Mouse (Mus musculus) heart, adult 11 months (tissue): ENCODE results near the gene Tpmt.
A peak's percentile ranks its signal among the peaks of the same experiment; 100 is the strongest.

Experiments
- DNase-seq: peaks from one replicate; pipeline ENCODE4 v3.0.0; 2022

The Tpmt gene

DNA sequence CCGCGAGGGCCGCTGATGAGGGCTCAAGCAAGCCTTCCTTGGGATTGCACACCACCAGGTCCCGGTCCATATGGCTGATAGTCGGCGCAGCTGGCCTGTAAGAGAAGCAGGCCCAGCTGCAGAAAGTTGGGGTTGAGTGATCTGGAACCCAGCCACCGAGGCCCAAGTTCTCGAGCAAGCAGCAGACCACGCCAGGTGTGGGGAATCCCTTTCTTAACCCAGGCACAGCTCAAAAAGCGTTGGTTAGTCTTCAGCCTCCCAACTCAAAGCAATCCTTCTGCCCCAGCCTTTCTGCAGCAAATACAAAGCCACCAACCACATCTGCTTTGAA is at the start of gene Tpmt:
Gene Tpmt, minus strand, starts transcription at position 121 of the 331 bp plus-strand sequence.
- no peak for DNase-seq

GRCm38 (mm10) chr13:47093791-47094190 is 49.3 kb upstream of the Tpmt start:
- peak; percentile 42 for DNase-seq

- no peak for DNase-seq
Observed at GRCm38 (mm10) chr13:47089271-47089670, 44.7 kb upstream of the Tpmt start.

DNA sequence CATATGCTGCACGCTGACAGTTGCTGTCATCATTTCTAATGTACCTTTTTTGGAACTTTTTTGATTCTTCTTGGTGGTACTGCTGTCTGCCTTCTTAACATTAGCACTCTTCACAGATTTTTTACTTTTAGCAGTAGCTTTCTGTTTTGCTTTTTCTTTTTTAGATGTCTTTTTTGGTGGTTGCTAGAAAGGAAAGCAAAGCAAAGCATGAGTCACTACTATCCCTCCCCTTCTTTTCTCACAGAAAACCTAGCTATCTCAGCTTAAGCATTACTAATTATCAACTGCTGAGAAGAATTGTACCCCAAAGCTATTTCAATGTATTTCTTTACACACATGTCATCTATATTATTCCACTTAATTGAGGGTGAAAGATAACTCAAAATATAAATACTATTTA is 43.9 kb upstream of the Tpmt start:
- DNase-seq, result no peak

DNA sequence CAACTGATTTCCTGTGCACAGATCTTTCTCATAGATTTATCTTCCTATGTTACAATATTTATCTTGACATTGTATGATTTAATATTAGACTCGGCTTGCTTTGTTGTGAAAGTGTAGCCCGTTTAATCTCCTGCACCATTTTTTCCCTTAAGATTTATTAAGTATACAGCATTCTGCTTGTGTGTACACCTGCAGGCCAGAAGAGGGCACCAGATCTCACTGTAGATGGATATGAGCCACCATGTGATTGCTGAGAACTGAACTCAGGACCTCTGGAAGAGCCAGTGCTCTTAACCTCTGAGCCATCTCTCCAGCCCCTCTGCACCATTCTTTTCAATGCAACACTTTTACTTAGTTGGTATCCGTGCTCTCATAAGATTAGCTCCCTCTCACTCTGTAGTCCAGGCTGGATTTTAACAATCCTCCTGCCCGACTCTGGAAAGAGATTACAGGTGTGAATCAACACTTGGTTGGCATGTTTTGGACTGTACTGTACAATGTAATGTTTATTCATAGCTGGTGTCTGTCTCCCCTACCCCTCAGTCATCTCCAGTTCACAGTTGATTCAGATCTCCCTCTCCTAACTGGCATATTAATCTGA is 36.5 kb upstream of the Tpmt start:
- DNase-seq, result peak; percentile 82

DNA sequence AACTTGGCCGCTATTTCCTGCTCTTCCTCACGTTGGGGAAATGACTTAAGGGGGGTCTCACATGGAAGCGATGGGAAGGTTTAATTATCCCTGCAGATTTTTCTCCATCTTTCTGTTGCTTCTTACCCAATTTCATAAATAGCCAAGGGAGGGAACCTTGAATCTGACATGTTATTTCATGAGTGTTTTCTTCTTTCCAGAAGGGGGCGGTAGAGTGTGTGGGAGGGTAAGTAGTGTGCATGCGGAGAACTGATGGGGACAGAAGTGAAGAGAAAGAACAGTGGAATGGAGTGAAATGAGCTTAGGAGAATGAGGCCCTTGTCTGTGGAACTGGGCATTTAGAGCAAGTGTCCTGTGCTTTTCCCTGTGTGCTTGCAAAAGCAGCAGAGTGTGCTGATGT is 34.3 kb upstream of the Tpmt start:
- DNase-seq, result peak; percentile 36

GRCm38 (mm10) chr13:47077367-47077766 is 32.8 kb upstream of the Tpmt start:
- DNase-seq, result no peak

DNA sequence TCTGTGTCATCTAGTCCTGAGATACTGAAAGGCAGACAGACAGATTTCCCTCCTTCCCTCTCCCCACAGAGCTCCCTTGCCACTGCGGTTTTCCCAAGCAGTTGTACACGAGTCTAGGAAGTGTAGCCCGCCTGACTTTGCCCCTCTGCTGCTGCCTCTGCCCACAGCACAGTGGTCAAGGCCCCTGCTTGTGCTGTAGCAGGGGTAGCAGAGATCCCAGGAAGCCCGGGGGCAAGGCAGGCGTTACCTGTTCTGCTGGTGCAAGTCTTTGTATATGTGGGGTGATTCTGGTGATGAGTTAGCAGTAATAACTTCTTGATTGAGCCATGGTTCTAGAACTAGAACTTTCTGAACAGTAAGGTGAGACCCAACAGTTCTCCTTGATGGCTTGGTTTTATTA is 31.6 kb upstream of the Tpmt start:
- DNase-seq, result peak; percentile 68

DNA sequence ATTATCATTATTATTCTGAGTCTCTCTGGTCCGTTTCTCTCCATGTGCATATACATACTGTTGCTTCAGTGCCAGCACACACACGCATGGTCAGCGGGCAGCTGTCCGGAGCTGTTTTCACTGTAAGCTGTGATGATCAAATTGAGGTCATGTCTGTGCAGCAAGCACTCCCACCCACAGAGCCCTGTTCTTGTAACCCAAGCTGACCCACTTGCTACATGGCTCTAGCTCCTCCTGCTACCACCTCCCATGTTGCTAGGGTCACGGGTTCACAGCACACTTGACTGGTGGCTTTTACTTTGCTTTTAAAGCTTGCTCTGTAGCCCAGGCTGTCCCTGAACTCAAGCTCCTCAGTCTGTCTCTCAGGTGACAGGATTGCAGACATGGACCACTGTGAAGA is 27.9 kb upstream of the Tpmt start:
- DNase-seq, result peak; percentile 36

DNA sequence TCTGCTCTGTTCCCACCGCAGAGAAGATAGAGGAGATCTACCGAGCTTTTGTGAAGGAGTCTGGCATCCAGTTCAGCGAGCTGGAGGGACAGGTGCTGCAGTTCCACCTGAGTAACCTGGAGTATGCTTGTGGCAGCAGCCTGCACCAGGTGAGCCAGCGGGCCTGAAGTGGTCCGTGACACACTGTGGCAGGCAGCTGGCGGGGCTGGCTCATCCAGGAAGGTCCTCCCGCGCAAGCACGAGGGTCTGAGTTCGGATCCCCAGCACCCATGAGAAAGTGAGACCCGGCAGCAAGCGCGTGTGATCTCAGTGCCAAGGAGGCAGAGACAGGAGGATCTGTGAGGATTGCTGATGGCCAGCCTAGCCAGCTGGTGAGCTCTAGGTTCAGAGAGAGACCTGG is 27.3 kb upstream of the Tpmt start:
- peak; percentile 58 for DNase-seq

- peak; percentile 84 for DNase-seq
Observed at GRCm38 (mm10) chr13:47070329-47071080, 26.0 kb upstream of the Tpmt start.

DNA sequence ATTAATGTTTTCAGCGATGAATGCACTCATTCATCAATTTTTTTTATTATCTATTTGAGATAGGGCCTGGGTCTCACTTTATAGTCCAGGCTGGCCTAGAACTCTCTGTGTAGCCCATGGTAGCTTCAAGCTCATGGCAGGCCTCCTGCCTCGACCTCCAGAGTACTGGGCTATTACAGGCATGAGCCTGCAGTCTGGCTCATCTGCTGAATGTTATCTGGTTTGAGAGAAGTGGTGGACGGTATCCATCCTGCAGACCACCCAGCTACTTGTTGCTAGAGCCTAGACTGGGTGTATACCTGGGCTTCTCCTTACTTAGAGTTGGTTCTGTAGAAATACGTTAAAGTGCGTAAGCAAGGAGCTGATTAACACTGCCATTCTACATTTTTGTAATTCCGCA is 22.5 kb upstream of the Tpmt start:
- DNase-seq, result peak; percentile 56

GRCm38 (mm10) chr13:47066516-47066915 is 22.0 kb upstream of the Tpmt start:
- DNase-seq, result peak; percentile 70

- peak; percentile 71 for DNase-seq
Observed at GRCm38 (mm10) chr13:47063985-47064760, 19.6 kb upstream of the Tpmt start.

GRCm38 (mm10) chr13:47062756-47063155 is 18.2 kb upstream of the Tpmt start:
- peak; percentile 85 for DNase-seq

- DNase-seq, result no peak
Observed at GRCm38 (mm10) chr13:47056781-47057180, 12.2 kb upstream of the Tpmt start.

- no peak for DNase-seq
Observed at GRCm38 (mm10) chr13:47056126-47056525, 11.6 kb upstream of the Tpmt start.

DNA sequence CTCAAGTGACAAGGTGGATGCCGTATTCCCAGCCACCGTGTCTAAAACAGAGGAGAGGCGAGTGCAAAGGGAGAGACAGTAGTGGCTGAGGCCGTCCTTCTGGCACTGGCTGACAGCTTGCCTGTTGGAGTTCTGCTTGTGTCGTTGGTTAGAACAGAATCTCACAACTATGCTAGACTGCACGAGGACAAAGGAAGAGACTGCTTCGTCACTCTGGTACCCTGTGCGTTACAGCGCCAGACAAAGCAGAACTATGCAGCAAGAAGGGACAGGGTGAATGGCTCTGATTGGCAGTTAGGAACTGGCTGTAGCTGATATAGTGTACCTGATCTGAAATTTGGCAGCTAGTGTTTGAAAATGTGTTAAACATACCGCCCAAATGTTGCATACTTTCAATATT is 9.4 kb upstream of the Tpmt start:
- DNase-seq, result no peak

DNA sequence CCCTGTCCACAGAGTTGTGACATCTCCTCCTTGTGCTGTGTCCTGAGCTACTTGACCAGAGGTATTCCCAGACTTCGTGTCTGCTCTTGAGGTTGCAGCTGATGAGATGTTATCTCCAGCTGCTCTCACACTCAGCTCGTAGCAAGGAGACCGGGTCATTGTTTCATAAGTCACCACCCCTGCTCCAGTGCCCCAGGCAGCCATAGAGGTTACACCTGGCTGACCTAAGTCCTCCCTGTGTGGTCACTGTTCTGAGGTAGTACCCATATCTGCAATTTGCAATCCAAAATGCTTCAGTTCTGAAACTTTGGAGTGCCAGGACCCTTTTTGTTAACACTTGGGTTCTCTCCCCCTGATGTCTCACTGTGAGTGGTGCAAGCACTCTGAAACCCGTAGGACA is 5.5 kb upstream of the Tpmt start:
- no peak for DNase-seq

- no peak for DNase-seq
Observed at GRCm38 (mm10) chr13:47047996-47048395, 3.5 kb upstream of the Tpmt start.

GRCm38 (mm10) chr13:47043833-47044616 is 512 bp downstream of the Tpmt start:
- peak; percentile 96 for DNase-seq

GRCm38 (mm10) chr13:47043030-47043680 is 1.4 kb downstream of the Tpmt start, which contains the start of gene Kdm1b:
Gene Kdm1b (plus strand): TSS chr13:47043499.
- DNase-seq, result peak; percentile 100
